Mouse (Mus musculus) hindbrain, embryonic 15.5 days (tissue): ENCODE measurements around the gene Ptger2. TPM values are rescaled to one million over a fixed set of nuclear protein-coding genes. Genes with fewer than 3 reads are reported as not detected.
"Not testable (repeated sequence)": the region's sequence is repeated elsewhere in the genome, so short reads cannot be mapped to it uniquely, and the experiment has no call there.

Experiments used
- ATAC-seq: fragments of 200-750 bp; cut with Nextera tagmentation; 2 replicates; pipeline ENCODE4 v1.8.0; 2017; ENCODE audit warnings: low read depth, moderate number of reproducible peaks, moderate TSS enrichment; ENCODE audit not compliant: low FRiP score
- H3K27ac ChIP-seq: fragments of 300-500 bp; sonication (generic); replicated peaks from 2 replicates; pipeline ENCODE4 v1.5.1; 2015; ENCODE audit warnings: mild to moderate bottlenecking, inconsistent platforms
- H3K27me3 ChIP-seq: fragments of 300-500 bp; sonication (generic); 2 replicates; pipeline ENCODE4 v1.6.1; 2015; ENCODE audit warnings: control low read depth, inconsistent platforms
- H3K36me3 ChIP-seq: fragments of 300-500 bp; sonication (generic); 2 replicates; pipeline ENCODE4 v1.6.1; 2015; ENCODE audit warnings: control low read depth, inconsistent platforms
- H3K4me1 ChIP-seq: fragments of 300-500 bp; sonication (generic); replicated peaks from 2 replicates; pipeline ENCODE4 v1.6.1; 2015; ENCODE audit warnings: control low read depth, inconsistent platforms
- H3K4me2 ChIP-seq: fragments of 300-500 bp; sonication (generic); 2 replicates; pipeline ENCODE4 v1.6.1; 2015; ENCODE audit warnings: moderate library complexity, mild to moderate bottlenecking, inconsistent platforms
- H3K4me3 ChIP-seq: fragments of 300-500 bp; sonication (generic); 2 replicates; pipeline ENCODE4 v1.5.1; 2015; ENCODE audit warnings: mild to moderate bottlenecking, inconsistent platforms
- H3K9ac ChIP-seq: fragments of 300-500 bp; sonication (generic); 2 replicates; pipeline ENCODE4 v1.6.1; 2015; ENCODE audit warnings: inconsistent platforms
- H3K9me3 ChIP-seq: fragments of 300-500 bp; sonication (generic); 2 replicates; pipeline ENCODE4 v1.6.1; 2016; ENCODE audit warnings: control low read depth, inconsistent platforms
- WGBS: fragments of 180-500 bp; shearing (Covaris S2); methylation state at CpG from one replicate; pipeline ENCODE4 v1.1.7; 2015; 5-methylcytosine and 5-hydroxymethylcytosine counted together
- polyA plus RNA-seq: library from polyadenylated mRNA; unstranded; fragments of >200 nt; fragmentation: Nextera tagmentation; extraction: Ambion mirVana; gene quantifications from 2 replicates; pipeline ENCODE4 v1.2.1, GENCODE M21; 2015

The Ptger2 gene
- 1.0 and 1.4 TPM in 2 replicates for polyA plus RNA-seq

DNA sequence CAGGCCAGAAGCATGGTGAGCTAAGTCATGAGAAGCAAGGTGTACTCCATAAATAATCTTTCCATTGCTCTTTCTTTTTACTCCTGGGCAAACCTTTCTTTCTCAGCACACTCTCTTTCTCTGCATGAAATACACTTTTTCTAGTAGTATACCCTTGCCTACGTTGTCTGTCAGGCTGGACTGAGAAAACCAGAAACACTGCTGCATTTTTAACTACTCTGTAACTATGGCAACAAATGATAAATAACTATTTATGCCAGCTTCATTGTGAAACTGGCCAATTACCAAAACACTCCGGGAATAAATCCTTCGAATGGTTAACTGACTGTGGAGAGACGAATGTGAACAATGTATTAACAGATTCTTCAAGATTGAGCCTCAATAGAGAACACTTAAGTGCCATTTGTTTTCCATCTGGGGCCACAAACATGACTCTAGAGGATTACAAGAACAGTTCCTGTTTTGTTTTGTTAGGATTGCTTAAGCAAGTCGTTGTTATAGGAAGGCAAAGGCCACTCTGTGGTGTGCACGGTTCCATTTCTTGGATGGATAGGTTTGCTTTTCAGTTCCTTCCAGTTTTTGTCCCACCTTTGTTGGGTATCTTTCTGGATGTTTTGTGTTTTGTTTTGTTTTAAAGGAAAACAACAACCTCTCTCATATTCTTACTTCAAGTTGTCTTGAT lies at the start of gene Ptger2:
Gene Ptger2, plus strand, starts transcription at position 522 of the 682 bp plus-strand sequence.
- WGBS, result 28% methylated on average over 6 of the region's 6 CpGs
- ATAC-seq, result peak; percentile 10; the same call in 1 of the 2 replicates
- H3K27me3 ChIP-seq, H3K9me3 ChIP-seq, H3K36me3 ChIP-seq, H3K27ac ChIP-seq: not testable (repeated sequence)
- peak within 1 kb of the TSS; percentile 50 for H3K4me3 ChIP-seq
- peak within 1 kb of the TSS; percentile 86 for H3K4me2 ChIP-seq
- H3K9ac ChIP-seq, result peak within 1 kb of the TSS; percentile 56
- peaks cover 20% of the 10 kb centered on the region for H3K4me1 ChIP-seq

- ATAC-seq, result no peak
- Histone ChIP-seq H3K27ac (no peak overlapping the region), H3K9me3 (no peaks in the 10 kb centered on the region), H3K4me1 (no peaks in the 10 kb centered on the region), H3K27me3 (no peaks in the 10 kb centered on the region), H3K36me3 (no peaks in the 10 kb centered on the region), H3K4me2 (no peak overlapping the region), H3K9ac (no peak overlapping the region), H3K4me3 (no peak overlapping the region)
- 70% methylated on average over 1 of the region's 1 CpGs for WGBS
Measured at GRCm38 (mm10) chr14:44960746-44961145, 27.2 kb upstream of the Ptger2 start.

GRCm38 (mm10) chr14:44977278-44977677 lies 10.7 kb upstream of the Ptger2 start:
- not testable (repeated sequence) for H3K9me3 ChIP-seq, H3K4me3 ChIP-seq, H3K4me2 ChIP-seq, H3K27ac ChIP-seq, H3K36me3 ChIP-seq, H3K27me3 ChIP-seq, H3K4me1 ChIP-seq, H3K9ac ChIP-seq
- WGBS, result 7% methylated on average over 4 of the region's 4 CpGs
- 0 out of 2 replicates have a peak, but pooled peaks have one; percentile 45 for ATAC-seq

DNA sequence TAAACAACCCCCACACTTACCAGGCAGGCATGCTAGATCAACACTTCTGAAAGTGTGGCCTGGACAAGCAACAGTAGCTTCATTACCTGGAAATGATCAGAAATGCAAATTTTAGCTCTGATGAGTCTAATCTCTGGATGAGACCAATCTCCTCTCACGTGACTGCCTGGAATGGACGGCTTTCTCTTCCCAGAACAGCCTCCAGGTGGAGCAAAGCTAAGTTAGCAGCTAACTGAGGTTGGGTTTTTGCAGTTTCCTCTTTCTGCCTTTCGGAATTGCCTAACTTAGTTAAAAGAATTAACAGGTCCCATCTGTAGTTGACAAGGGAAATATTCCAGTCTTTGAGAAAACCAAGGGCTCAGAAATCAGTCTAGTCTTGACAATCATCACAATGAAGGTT lies 8.1 kb upstream of the Ptger2 start:
- Histone ChIP-seq H3K9me3 (no peaks in the 10 kb centered on the region), H3K9ac (no peak overlapping the region), H3K36me3 (no peaks in the 10 kb centered on the region), H3K27ac (no peak overlapping the region), H3K4me3 (no peak overlapping the region), H3K4me1 (no peaks in the 10 kb centered on the region), H3K4me2 (no peak overlapping the region), H3K27me3 (no peaks in the 10 kb centered on the region)
- ATAC-seq, result no peak
- WGBS, result 50% methylated on average over 3 of the region's 3 CpGs

- Histone ChIP-seq H3K4me1 (no peaks in the 10 kb centered on the region), H3K4me3 (no peak overlapping the region), H3K9me3 (no peaks in the 10 kb centered on the region), H3K27ac (no peak overlapping the region), H3K9ac (no peak overlapping the region), H3K36me3 (no peaks in the 10 kb centered on the region), H3K27me3 (no peaks in the 10 kb centered on the region), H3K4me2 (no peak overlapping the region)
- WGBS, result 15% methylated on average over 4 of the region's 4 CpGs
- no peak for ATAC-seq
Measured at GRCm38 (mm10) chr14:44981490-44981889, 6.5 kb upstream of the Ptger2 start.

GRCm38 (mm10) chr14:44984106-44984505 lies 3.9 kb upstream of the Ptger2 start:
- Histone ChIP-seq H3K4me1 (peaks cover 10% of the 10 kb centered on the region), H3K27me3 (no peaks in the 10 kb centered on the region), H3K36me3 (no peaks in the 10 kb centered on the region), H3K4me3 (no peak overlapping the region), H3K27ac (no peak overlapping the region), H3K4me2 (no peak overlapping the region), H3K9ac (no peak overlapping the region), H3K9me3 (no peaks in the 10 kb centered on the region)
- WGBS, result 28% methylated on average over 9 of the region's 9 CpGs
- ATAC-seq, result no peak

GRCm38 (mm10) chr14:44986248-44986647 lies 1.7 kb upstream of the Ptger2 start:
- Histone ChIP-seq H3K4me2 (no peak overlapping the region), H3K4me1 (peaks cover 20% of the 10 kb centered on the region), H3K9me3 (no peaks in the 10 kb centered on the region), H3K36me3 (no peaks in the 10 kb centered on the region), H3K4me3 (no peak overlapping the region), H3K27me3 (peaks cover 8% of the 10 kb centered on the region), H3K27ac (no peak overlapping the region), H3K9ac (no peak overlapping the region)
- no peak for ATAC-seq

DNA sequence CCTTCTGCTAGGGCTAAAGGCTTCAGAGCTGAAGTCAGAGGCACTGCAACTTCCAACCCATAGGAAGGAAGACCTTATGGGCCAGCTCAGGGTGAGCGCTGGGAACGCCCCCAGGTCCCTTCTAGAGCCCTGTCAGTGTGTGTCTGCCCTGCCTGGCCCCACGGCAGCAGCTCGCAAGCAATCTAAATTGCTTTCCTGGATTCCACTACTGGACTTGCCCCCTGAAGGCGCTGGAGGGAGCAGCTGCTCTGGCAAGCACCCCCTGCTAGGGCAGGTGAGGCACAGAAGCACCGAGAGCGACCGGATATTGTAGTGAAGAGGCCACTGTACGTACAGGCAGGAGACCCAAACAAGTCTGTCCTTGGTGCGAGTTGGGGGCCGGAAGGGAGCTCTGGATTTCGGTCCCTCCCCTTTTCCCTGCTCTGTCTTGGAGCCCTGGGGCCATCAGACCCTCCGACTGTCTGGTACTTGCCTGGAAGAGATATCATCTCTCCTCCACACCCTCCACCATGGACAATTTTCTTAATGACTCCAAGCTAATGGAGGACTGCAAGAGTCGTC lies 541 bp downstream of the Ptger2 start:
- peaks cover 20% of the 10 kb centered on the region for H3K4me1 ChIP-seq
- H3K27me3 ChIP-seq, result peaks cover 8% of the 10 kb centered on the region
- peak; percentile 65 for ATAC-seq
- H3K27ac ChIP-seq, result no peak overlapping the region
- WGBS, result 6% methylated on average over 14 of the region's 14 CpGs
- H3K4me2 ChIP-seq, result peak overlapping the region; percentile 86
- H3K4me3 ChIP-seq, result peak overlapping the region; percentile 50
- H3K9ac ChIP-seq, result peak overlapping the region; percentile 56
- H3K9me3 ChIP-seq, result no peaks in the 10 kb centered on the region
- no peaks in the 10 kb centered on the region for H3K36me3 ChIP-seq

DNA sequence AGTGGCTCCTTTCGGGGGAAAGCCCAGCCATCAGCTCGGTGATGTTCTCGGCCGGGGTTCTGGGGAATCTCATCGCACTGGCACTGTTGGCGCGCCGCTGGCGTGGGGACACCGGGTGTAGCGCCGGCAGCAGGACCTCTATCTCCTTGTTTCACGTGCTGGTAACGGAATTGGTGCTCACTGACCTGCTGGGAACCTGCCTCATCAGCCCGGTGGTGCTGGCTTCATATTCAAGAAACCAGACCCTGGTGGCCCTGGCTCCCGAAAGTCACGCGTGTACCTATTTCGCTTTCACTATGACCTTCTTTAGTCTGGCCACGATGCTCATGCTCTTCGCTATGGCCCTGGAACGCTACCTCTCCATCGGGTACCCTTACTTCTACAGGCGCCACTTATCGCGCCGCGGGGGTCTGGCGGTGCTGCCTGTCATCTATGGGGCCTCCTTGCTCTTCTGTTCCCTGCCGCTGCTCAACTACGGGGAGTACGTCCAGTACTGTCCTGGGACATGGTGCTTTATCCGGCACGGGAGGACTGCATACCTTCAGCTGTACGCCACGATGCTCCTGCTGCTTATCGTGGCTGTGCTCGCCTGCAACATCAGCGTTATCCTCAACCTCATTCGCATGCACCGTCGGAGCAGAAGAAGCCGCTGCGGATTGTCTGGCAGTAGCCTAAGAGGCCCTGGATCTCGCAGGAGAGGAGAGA lies 1.2 kb downstream of the Ptger2 start:
- Histone ChIP-seq H3K4me1 (peaks cover 20% of the 10 kb centered on the region), H3K4me3 (peak overlapping the region; percentile 50), H3K36me3 (no peaks in the 10 kb centered on the region), H3K9ac (peak overlapping the region; percentile 56), H3K9me3 (no peaks in the 10 kb centered on the region), H3K27me3 (peaks cover 8% of the 10 kb centered on the region), H3K4me2 (peak overlapping the region; percentile 86), H3K27ac (no peak overlapping the region)
- under 1% methylated on average over 45 of the region's 45 CpGs for WGBS
- peak; percentile 55 for ATAC-seq

DNA sequence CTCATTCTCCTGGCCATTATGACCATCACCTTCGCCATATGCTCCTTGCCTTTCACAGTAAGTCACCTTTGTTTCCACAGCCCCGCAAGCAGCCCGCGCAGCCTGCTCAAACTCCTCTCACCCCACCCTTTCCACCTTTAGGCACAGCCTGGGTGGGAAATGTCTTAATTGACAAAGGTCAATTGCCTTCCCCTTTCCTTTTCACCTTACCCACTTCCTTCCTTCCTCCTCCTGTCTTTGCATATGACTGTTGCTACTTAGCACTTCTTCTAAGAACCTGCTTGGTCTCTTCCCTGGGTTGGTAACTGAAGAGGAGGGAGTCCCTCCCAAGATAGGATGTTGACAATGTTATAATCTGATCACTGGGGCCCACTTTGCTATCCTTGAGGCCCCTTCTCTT lies 1.8 kb downstream of the Ptger2 start:
- Histone ChIP-seq H3K4me2 (peak overlapping the region; percentile 86), H3K27ac (no peak overlapping the region), H3K36me3 (no peaks in the 10 kb centered on the region), H3K4me1 (peaks cover 20% of the 10 kb centered on the region), H3K9me3 (no peaks in the 10 kb centered on the region), H3K9ac (peak overlapping the region; percentile 56), H3K27me3 (peaks cover 8% of the 10 kb centered on the region), H3K4me3 (peak overlapping the region; percentile 50)
- 53% methylated on average over 4 of the region's 4 CpGs for WGBS
- no peak; the same call in none of the 2 replicates for ATAC-seq

DNA sequence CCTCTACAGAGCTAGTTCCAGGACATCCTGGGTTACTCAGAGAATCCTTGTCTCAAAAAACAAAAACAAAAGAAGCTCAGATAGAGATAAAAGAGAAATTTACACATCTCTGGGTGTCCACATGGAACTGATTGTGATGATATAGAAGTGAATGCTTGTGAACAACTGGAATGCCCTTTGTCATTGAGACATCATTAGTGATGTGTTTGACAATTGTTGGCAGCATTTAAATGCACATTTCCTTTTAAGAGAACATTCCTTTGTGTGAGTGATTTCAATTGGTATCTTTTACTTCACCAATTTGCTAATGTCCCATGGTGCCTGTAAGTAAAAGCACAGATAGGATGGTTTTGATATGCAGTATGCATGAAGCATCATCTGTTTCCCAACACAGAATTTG lies 6.3 kb downstream of the Ptger2 start:
- no peak for ATAC-seq
- peaks cover 8% of the 10 kb centered on the region for H3K27me3 ChIP-seq
- H3K4me1 ChIP-seq, result peaks cover 7% of the 10 kb centered on the region; the same call in 1 of the 2 replicates
- no peak overlapping the region for H3K27ac ChIP-seq
- H3K4me2 ChIP-seq, result no peak overlapping the region
- H3K9ac ChIP-seq, result no peak overlapping the region
- H3K4me3 ChIP-seq, result no peak overlapping the region
- H3K36me3 ChIP-seq, result no peaks in the 10 kb centered on the region
- H3K9me3 ChIP-seq, result no peaks in the 10 kb centered on the region

DNA sequence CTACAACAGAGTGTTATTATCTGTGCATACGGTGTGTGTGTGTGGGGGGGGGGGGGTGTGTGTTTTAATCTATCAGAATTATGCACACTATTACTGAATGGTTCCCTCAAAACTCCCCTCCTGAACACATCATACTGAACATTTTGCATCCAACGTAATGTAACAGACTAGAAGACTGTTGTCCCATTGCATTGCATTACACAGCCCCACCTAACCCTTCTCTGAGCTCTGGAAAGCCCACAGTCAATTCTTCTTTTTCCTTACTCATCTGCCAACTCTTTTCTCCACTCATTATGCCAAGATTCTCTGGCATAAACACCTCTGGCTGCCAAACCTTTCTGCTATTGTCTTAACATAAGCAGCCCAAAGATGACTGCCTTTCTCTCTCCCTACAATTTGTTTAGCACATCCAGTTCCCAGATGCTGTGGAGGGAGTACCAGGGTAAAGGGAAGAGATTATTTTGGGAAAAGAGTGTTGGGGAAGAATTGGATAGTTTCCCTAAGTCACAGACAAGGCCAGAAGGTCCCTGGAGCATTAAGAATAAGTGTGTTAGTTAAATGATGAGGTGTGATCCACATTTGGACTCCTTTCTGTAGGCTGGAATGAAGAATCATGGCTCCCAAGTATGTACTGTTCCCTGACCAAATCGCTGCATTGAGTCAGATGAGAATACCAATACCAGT lies 12.2 kb downstream of the Ptger2 start:
- H3K4me2 ChIP-seq, result no peak overlapping the region
- H3K9ac ChIP-seq, result no peak overlapping the region
- no peaks in the 10 kb centered on the region for H3K27me3 ChIP-seq
- ATAC-seq, result no peak
- H3K4me3 ChIP-seq, result no peak overlapping the region
- H3K27ac ChIP-seq, result no peak overlapping the region
- no peaks in the 10 kb centered on the region for H3K9me3 ChIP-seq
- H3K4me1 ChIP-seq, result no peaks in the 10 kb centered on the region
- H3K36me3 ChIP-seq, result no peaks in the 10 kb centered on the region
- 85% methylated on average over 3 of the region's 3 CpGs for WGBS
